Mouse (Mus musculus) 3T3-L1 (cell line): ENCODE measurements around the gene Cdcp1.

Source experiments
- DNase-seq: peaks from one replicate; pipeline ENCODE4 v3.0.0-alpha.2; 2015; ENCODE audit warnings: low read depth, low spot score

Cdcp1 gene

DNA sequence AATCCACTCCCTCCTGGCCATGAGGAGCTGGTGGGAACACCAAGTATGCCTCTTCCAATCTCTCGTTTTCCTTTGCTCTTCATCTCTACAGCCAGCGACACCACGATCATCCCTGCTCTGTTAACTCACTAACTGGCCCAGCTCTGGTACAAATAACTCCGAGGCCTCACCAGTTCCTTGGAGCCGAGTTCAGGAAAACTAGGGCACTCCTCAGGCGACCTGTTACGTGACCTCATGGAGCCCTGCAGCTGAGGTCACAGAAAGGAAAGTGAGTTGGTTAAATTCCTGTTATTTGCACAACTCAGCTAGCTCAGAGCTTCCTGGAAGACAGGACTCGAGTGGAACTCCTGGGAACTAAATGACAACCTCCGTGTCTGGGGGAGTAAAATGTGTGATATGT, 2.5 kb downstream of the Cdcp1 start:
- DNase-seq: no peak

DNA sequence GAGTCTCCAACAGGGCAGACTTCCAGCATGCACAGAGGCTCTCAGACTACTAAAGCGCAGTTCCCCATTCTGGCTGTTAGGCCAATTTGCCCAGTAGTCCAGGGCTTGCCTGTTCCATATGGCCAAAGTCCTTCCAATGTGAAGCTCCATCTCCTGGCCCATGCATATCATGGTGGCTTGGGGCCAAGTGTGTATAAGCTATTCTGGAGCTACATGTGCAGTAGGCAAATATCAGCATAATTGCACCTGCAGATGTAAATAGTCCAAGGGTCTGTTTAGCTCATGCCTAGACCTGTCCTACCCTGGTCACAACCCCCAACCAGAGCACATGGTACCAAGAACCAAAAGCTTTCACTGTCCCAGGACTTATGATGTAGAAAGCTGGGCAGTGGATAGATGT, 7.9 kb downstream of the Cdcp1 start:
- DNase-seq: no peak

GRCm38 (mm10) chr9:123206948-123207347, 8.9 kb downstream of the Cdcp1 start:
- DNase-seq: no peak

DNA sequence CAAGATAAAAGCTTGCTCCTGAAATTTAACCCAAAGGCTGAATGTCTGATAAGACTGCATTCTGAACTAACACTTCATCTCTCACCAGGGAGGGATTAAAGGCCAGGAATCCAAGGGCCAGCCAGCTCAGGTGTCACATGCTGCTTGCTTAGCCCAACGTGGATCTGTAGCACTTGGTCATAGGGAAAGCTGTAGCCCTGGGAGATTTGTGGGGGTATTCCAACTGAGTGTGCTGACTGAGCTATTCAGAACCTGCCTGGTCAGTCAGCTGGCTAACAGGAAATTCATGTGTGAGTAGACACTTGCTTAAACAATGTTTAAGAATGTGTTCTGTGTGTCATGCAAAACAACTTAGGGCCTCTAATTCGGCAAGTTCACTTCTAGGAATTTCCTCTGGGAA, 9.3 kb downstream of the Cdcp1 start:
- no peak for DNase-seq

DNA sequence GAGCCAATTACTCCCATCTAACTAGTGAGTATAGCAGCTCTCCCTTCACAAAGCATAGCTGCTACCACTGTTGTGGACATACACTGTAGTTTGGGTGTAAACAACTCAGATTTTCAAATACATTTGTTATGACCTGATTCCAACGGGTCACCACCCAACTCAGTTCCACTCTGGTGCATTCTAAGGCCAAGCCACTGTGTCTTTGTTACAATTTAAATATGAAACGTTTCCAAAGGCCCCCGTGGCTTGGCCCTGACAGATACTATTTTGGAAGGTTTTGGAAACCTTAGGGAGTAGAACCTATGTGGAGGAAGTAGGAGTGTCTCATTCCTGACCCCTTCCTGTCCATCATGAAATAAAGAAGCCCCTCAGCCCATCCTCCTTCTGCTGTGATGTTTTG, 15.7 kb downstream of the Cdcp1 start:
- no peak for DNase-seq

- peak; percentile 66 for DNase-seq
Measured at GRCm38 (mm10) chr9:123188271-123188670, 27.6 kb downstream of the Cdcp1 start.

DNA sequence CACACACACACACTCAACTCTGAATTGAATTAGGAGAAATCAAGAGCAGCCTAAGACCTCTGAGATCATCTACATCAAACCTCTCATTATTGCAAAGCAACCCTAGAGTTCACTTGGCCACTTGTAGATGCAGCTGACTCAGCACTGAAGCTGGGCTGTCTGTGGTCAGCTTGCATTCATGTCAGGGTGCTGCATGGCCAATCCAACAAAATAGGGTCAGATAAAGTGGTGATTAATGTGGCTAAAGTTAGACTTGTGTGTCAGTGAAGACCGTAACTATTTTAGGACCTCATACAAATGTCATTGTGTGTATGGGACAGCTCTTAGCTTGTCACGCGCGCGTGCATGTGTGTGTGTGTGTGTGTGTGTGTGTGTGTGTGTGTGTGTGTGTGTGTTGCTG, 28.2 kb downstream of the Cdcp1 start:
- DNase-seq: peak; percentile 84

DNA sequence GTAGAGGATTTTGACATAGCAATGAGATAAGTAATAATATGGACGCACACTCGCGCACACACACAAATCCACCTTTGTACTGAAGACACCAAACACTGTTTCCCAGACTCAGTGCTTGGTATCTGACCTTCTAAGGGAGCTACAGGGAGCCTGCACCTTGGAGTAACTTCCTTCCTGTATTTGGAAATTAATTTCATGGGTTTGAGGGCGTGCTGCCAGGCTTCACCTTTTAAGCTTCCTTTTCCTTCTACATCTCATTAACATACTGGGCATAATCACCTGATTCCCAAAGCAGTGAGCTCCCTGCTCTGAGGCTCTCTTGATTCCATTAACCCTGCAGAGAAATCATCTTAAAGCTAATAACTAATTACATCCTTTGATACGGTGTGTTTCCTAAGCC, 29.7 kb downstream of the Cdcp1 start:
- no peak for DNase-seq

GRCm38 (mm10) chr9:123185546-123185945, 30.3 kb downstream of the Cdcp1 start:
- DNase-seq: no peak

DNA sequence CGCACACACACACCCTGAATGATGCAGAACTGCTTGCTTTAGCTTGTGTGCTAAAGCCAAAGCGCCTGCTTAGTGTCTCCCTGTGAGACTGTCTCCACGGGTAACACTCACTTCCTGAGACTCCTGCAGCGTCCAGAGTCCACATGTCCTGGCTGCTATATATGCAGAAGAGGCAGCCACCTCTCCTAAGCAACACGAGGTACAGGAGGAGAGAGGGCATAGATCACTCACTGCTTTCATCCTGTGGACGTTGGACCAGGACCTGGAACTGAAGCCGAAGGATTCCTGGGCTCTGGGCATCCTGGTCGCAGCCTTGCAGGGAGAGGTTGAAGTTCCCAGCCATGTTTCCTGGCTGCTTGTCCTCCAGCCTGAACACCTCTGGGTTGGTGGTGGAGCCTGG, 32.6 kb downstream of the Cdcp1 start:
- DNase-seq: no peak

- no peak for DNase-seq
Measured at GRCm38 (mm10) chr9:123180003-123180402, 35.8 kb downstream of the Cdcp1 start.

GRCm38 (mm10) chr9:123177380-123178048, 38.3 kb downstream of the Cdcp1 start:
- no peak for DNase-seq

DNA sequence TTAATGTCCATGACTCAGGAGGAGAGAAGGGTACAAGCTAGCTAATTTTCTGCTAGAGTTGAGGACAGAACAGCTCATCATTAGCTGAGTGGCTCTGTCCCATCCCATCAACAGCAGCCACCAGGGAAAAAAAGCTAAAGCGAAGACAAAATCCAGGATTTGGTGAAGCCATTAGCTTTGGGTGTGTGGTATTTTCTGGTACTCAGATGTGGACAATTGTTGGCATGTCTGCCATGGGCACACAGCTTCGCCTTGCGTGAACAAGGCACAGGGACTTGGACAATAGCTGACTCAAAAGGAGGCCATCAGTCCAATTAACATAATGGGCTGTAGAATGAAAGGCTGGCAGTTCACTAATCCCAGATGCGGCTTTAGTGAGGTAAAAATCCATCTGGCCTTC, 41.5 kb downstream of the Cdcp1 start:
- no peak for DNase-seq

- no peak for DNase-seq
Measured at GRCm38 (mm10) chr9:123173760-123174159, 42.1 kb downstream of the Cdcp1 start.

DNA sequence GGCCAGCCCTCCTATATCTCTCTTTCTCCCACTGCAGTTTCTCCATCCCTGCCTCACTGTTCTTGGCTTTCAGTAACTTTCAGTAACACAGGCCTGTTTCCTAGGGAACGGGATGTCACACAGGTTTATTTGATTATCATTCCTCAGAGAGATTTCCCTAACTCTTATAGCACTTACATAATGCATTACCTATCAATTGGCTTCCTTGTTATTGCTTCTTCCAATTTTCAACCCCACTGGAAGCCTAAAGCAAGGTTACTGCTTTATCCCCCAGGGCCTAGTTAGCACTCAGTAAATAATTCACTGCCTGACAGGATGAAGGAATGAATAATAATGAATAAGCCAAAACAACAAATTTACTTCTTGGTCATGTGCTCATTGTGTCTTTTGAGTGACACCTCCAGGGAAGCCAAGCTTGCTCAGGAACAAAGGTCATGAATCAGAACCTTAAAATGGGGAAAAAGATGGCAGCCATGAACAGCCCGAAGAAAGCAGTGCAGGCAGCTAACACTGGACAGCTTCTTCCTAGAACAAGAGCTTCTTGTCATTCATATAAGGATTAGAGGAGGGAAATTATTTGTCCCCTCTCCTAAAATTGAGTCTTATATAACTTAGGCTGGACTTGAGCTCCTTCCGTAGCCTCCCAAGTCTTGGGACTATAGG, 49.9 kb downstream of the Cdcp1 start:
- peak; percentile 31 for DNase-seq

DNA sequence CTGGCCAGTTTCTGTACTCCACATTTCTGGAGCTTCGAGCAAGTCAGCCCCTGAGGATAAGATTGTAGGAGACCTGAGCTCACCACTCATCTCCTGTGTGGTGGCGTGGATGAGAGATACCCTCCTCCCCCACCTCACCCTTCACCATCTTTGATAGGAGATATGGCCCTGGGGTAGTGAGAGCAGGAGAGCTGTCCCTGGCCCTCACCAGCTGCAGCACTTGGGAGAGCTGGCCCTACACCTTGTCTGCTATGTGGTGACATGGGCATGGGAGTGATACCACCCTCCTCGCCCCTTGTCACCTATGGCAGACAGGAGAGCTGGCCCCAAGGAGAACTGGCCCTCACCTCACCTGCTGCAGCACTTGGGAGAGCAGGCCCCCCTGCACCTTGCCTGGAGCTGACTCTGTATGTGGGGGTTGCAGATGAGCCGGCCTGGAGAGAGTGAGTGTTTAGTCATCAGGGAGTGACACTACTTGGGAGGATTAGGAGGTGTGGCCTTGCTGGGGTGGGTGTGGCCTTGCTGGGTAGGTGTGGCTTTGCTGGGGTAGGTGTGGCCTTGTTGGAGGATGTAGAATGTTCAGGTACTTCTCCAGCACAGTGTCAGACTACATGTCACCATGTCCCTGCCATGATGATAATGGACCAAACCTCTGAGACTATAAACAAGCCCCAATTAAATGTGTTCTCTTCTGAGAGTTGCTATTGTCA, 52.7 kb downstream of the Cdcp1 start:
- no peak for DNase-seq

DNA sequence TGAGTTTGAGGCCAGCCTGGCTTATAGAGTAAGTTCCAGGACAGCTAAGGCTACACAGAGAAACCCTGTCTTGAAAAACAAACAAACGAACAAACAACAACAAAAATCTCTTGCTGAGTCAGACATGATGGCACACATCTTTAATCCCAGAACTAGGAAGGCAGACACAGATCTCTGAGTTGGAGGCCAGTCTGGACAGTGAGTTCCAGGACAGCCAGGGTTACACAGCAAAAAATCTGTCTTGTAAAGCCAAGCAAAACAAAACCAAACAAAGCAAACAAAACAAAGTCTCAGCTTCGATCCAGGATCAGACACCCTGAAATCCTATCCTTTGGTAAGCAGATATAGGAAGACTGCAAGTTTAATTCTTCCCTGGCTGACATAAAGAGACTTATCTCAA, 54.0 kb downstream of the Cdcp1 start:
- no peak for DNase-seq

DNA sequence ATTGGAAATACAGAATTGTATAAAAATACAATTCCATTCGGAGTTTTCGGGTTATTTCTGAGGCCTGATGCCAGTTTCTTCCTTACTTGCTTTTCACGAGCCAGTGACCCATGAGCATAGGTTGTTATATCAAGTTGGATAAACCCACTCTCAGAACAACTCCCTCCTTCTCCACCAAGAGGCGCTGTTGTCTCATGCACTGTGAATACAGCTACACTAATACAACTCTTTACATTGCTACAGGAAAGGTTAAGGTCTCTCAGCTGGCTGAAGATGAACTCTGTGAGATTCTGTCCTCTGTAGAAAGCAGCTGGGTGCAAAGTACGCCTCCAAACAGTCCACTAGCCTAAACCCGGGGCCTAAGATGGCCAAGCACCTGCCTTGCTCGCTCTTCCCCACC, 56.5 kb downstream of the Cdcp1 start:
- DNase-seq: peak; percentile 91

GRCm38 (mm10) chr9:123158125-123158836, 57.6 kb downstream of the Cdcp1 start:
- peak; percentile 72 for DNase-seq

DNA sequence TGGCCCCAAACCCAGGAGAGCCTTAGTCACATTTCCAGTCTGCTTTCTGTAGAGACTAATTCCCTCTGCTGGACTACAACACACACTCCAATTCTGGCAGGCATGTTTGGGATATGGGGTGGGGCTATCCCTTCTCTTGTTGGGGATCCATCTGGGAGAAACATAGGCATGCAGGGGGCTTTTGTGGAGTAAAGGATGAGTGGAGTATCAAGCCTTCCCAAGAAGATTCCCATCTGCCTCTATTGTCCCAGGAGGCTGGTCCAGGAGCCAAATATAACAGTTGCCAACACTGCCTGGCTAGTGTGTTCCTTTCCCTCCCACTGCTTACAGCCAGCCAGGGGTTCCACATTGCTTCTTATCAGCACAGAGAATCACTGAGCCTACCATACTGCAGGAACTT, 58.1 kb downstream of the Cdcp1 start:
- peak; percentile 25 for DNase-seq

DNA sequence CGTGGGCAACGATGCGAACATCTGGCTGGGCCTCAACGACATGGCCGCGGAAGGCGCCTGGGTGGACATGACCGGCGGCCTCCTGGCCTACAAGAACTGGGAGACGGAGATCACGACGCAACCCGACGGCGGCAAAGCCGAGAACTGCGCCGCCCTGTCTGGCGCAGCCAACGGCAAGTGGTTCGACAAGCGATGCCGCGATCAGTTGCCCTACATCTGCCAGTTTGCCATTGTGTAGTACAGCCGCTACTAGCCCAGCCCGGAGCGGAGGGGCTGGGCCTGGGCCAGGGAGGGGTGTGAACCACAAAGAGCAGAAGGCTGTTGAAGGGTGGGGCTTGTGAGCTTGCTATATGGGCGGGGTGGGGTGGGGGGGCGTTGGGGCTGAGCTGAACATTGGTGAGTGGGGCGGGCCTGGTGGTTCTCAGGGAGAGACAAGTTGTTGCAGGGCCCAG, 58.9 kb downstream of the Cdcp1 start:
- DNase-seq: no peak

- no peak for DNase-seq
Measured at GRCm38 (mm10) chr9:123153121-123153520, 62.7 kb downstream of the Cdcp1 start.
